7 mouse cellular contexts compared by ENCODE assay signal in genomic region chr11:80818060-80818697, GRCm38 (mm10). TPM values are rescaled to one million over a fixed set of nuclear protein-coding genes. Genes with fewer than 3 reads are reported as not detected.
DNase-seq lines count a peak whose midpoint lies in the region; ATAC-seq and TF ChIP-seq lines count a peak whose summit lies in the region.

No protein-coding gene starts in this region.

- H3K27ac ChIP-seq in small intestine, adult 2 months (ENCODE audit: insufficient read depth, low read depth, low read length) = peak overlapping the region; percentile 40

- peaks cover 24% of the 10 kb centered on the region; the same call in 1 of the 2 replicates for H3K4me1 ChIP-seq in small intestine, adult 2 months (ENCODE audit: control insufficient read depth, insufficient read depth, insufficient read length, low read length)

- DNase-seq in adrenal gland, adult (ENCODE audit: inconsistent age in 2 of 2, low spot score in 1 of 2) = peak; percentile 70 to 93
- DNase-seq in cerebellum, postnatal 36 days = peak; percentile 60 to 64
- peak; percentile 19 to 27 for DNase-seq in gastrocnemius, adult 8-10 months (ENCODE audit: low spot score in 2 of 2)
- DNase-seq in induced T-regulatory cell, adult 2 months (ENCODE audit: low read depth) = peak; percentile 70
- peak; percentile 25 to 71 for DNase-seq in left cerebral cortex, adult 9 months (ENCODE audit: low spot score in 2 of 2)

- peaks cover 42% of the 10 kb centered on the region for H3K36me3 ChIP-seq in small intestine, adult 2 months (ENCODE audit: control insufficient read depth, insufficient read depth, low read length)

- H3K27me3 ChIP-seq in small intestine, adult 2 months (ENCODE audit: control insufficient read depth, insufficient read depth, low read length) = no peaks in the 10 kb centered on the region

- 42% methylated on average over 11 of the region's 11 CpGs for WGBS in small intestine, adult 2 months

- H3K4me3 ChIP-seq in small intestine, adult 2 months (ENCODE audit: low read depth, low read length) = no peak overlapping the region

- TF ChIP-seq CTCF in small intestine, adult 2 months (IDR thresholded peaks at IDR 0.05; ENCODE audit: extremely low read depth, insufficient read length, insufficient replicate concordance, low read depth, low read length) = peak; percentile 74; the same call in 1 of the 2 replicates

- TF ChIP-seq POLR2A in small intestine, adult 2 months (IDR thresholded peaks at IDR 0.05; ENCODE audit: low read depth, low read length) = no peak

- peak; percentile 42; the same call in 1 of the 2 replicates for ATAC-seq in megakaryocyte-erythroid progenitor cell, adult 5-6 weeks (replicated peaks; ENCODE audit: low FRiP score, low TSS enrichment, poor library complexity, severe bottlenecking)

RNA-seq across cellular contexts. Expression of gene Tmem98, which starts 8.2 kb away (rescaled TPM):
- 1 to 10 TPM in 1 of 4 experiments, under 1 TPM in 3; 0.24 to 1.4 (median 0.77) TPM for total RNA-seq in gastrocnemius, adult 8-10 months (2022)
- total RNA-seq in megakaryocyte-erythroid progenitor cell, adult 5-6 weeks (2014; fragmentation: Nextera tagmentation) = 8.9 and 11.2 TPM in 2 replicates
- total RNA-seq in megakaryocyte-erythroid progenitor cell, adult 5-6 weeks (2017) = 2.1 and 4.2 TPM in 2 replicates
- 100 and 209 TPM in 2 replicates for polyA plus RNA-seq in small intestine, adult 2 months (2012; rRNA removed)

RNA-seq across cellular contexts. Expression of gene Myo1d, which starts 38.4 kb away (rescaled TPM):
- total RNA-seq in gastrocnemius, adult 8-10 months (2022) = 1 to 10 TPM; 2.3 to 3.6 (median 3.2) TPM
- 58.6 and 71.5 TPM in 2 replicates for total RNA-seq in megakaryocyte-erythroid progenitor cell, adult 5-6 weeks (2014; fragmentation: Nextera tagmentation)
- 15.3 and 23.4 TPM in 2 replicates for total RNA-seq in megakaryocyte-erythroid progenitor cell, adult 5-6 weeks (2017)
- polyA plus RNA-seq in small intestine, adult 2 months (2012; rRNA removed) = 66.0 and 139 TPM in 2 replicates

RNA-seq across cellular contexts. Expression of gene Spaca3, which starts 40.0 kb away (rescaled TPM):
- not detected for total RNA-seq in gastrocnemius, adult 8-10 months (2022)
- total RNA-seq in megakaryocyte-erythroid progenitor cell, adult 5-6 weeks (2014; fragmentation: Nextera tagmentation) = not detected in 2 replicates
- total RNA-seq in megakaryocyte-erythroid progenitor cell, adult 5-6 weeks (2017) = not detected in 2 replicates
- not detected in 2 replicates for polyA plus RNA-seq in small intestine, adult 2 months (2012; rRNA removed)

Comparison
In these comparisons a context has a peak if more than half of its experiments do, and no peak if none do; other contexts are left out.
1. DNase-seq: peak in every context shown above with its lines; median percentile 82 in adrenal gland, adult; 70 in induced T-regulatory cell, adult 2 months; 62 in cerebellum, postnatal 36 days; 48 in left cerebral cortex, adult 9 months; 23 in gastrocnemius, adult 8-10 months.